Mouse (Mus musculus): ENCODE results near the gene Syngr4. TPM values are rescaled to one million over a fixed set of nuclear protein-coding genes. Genes with fewer than 3 reads are reported as not detected.
"Not testable (repeated sequence)": the region's sequence is repeated elsewhere in the genome, so short reads cannot be mapped to it uniquely, and the experiment has no call there.

The Syngr4 gene
- total and polyA plus RNA-seq, 3 experiments, result not detected

GRCm38 (mm10) chr7:45898125-45898524 is 1.6 kb upstream of the Syngr4 start:
- H3K27ac ChIP-seq (ENCODE audit: insufficient read depth, low read depth); DNase-seq (ENCODE audit: extremely low read depth); H3K79me2 ChIP-seq (replicated peaks; ENCODE audit: control insufficient read depth, extremely low read depth, insufficient read depth, poor library complexity, severe bottlenecking); dilution Hi-C loops (cut with MboI; ENCODE audit: extremely low pct_ligation_motif_present, extremely low pct_unique_long_range_greater_than_20kb, low sequenced_read_pairs); H3K36me3 ChIP-seq (replicated peaks in 1 of 2; ENCODE audit: control insufficient read depth in 1 of 2, insufficient read depth in 1 of 2, low read length in 1 of 2); H3K9me3 ChIP-seq (replicated peaks; ENCODE audit: low read length); in situ Hi-C loops (cut with MboI; ENCODE audit: low pct_ligation_motif_present, low pct_unique_long_range_greater_than_20kb, low sequenced_read_pairs); H3K27me3 ChIP-seq (replicated peaks): not testable (repeated sequence)
- TF ChIP-seq CTCF (conservative IDR thresholded peaks at IDR 0.05 in 1 of 2, IDR thresholded peaks at IDR 0.05 in 1 of 2; ENCODE audit: low read depth in 2 of 2, low read length in 2 of 2), result peak; percentile 19 to 39; a peak in 2 of 4 replicates
- H3K4me3 ChIP-seq (replicated peaks in 1 of 3; ENCODE audit: low read depth in 2 of 3, low read length in 2 of 3, poor library complexity in 1 of 3), result peak overlapping the region in 1 of 3 experiments; percentile 63
- H3K9ac ChIP-seq (ENCODE audit: insufficient read depth, low read depth), result peak overlapping the region; percentile 79; the same call in 1 of the 2 replicates
- peak overlapping the region; percentile 68 for H3K4me2 ChIP-seq (ENCODE audit: insufficient read depth, low read depth, poor library complexity, severe bottlenecking)
- H3K4me1 ChIP-seq (ENCODE audit: control insufficient read depth in 1 of 2, insufficient read depth in 2 of 2), result peaks cover 0 to 19% of the 10 kb centered on the region in 2 experiments; a peak in 3 of 4 replicates

GRCm38 (mm10) chr7:45897258-45897757 is 794 bp upstream of the Syngr4 start:
- DNase-seq (ENCODE audit: extremely low read depth), result peak; percentile 82
- dilution Hi-C loops (cut with MboI; ENCODE audit: extremely low pct_ligation_motif_present, extremely low pct_unique_long_range_greater_than_20kb, low sequenced_read_pairs), result no loop called here
- H3K36me3 ChIP-seq (replicated peaks in 1 of 2; ENCODE audit: control insufficient read depth in 1 of 2, insufficient read depth in 1 of 2, low read length in 1 of 2), result peaks cover 0 to 7% of the 10 kb centered on the region in 2 experiments
- TF ChIP-seq NELFE (IDR thresholded peaks at IDR 0.05; ENCODE audit: low read depth, low read length), result 0 out of 2 replicates have a peak, but pooled peaks have one; percentile 9
- no peak for TF ChIP-seq MAFK (IDR thresholded peaks at IDR 0.05; ENCODE audit: insufficient replicate concordance, low read length)
- 0 out of 2 replicates have a peak, but pooled peaks have one; percentile 7 for TF ChIP-seq IRF4 (IDR thresholded peaks at IDR 0.05; ENCODE audit: low read depth, low read length)
- peak; percentile 52; the same call in 1 of the 2 replicates for TF ChIP-seq HCFC1 (IDR thresholded peaks at IDR 0.05; ENCODE audit: low read depth, low read length)
- 0 out of 2 replicates have a peak, but pooled peaks have one; percentile 8 for TF ChIP-seq MEF2A (IDR thresholded peaks at IDR 0.05; ENCODE audit: borderline replicate concordance, low read depth, low read length)
- TF ChIP-seq POLR2A (IDR thresholded peaks at IDR 0.05; ENCODE audit: low read depth, low read length), result peak; percentile 49; the same call in 1 of the 2 replicates
- TF ChIP-seq KAT2A (IDR thresholded peaks at IDR 0.05; ENCODE audit: insufficient replicate concordance, low read length), result no peak
- no peak for TF ChIP-seq RCOR1 (conservative IDR thresholded peaks at IDR 0.05; ENCODE audit: low read depth, low read length)
- no peak for TF ChIP-seq ELF1 (IDR thresholded peaks at IDR 0.05; ENCODE audit: low read depth, low read length)
- peak; percentile 4; the same call in 1 of the 2 replicates for TF ChIP-seq TBP (conservative IDR thresholded peaks at IDR 0.05; ENCODE audit: low read depth, low read length)
- no peak for TF ChIP-seq CHD1 (IDR thresholded peaks at IDR 0.05; ENCODE audit: low read depth, low read length)
- peak; percentile 42; the same call in 1 of the 2 replicates for TF ChIP-seq BHLHE40 (IDR thresholded peaks at IDR 0.05; ENCODE audit: low read depth, low read length)
- TF ChIP-seq TCF12 (IDR thresholded peaks at IDR 0.05; ENCODE audit: low read depth, low read length), result peak; percentile 20; the same call in 1 of the 2 replicates
- TF ChIP-seq UBTF (IDR thresholded peaks at IDR 0.05; ENCODE audit: low read depth, low read length), result no peak
- no peak for TF ChIP-seq ETS1 (conservative IDR thresholded peaks at IDR 0.05; ENCODE audit: low read depth, low read length)
- TF ChIP-seq MYC (IDR thresholded peaks at IDR 0.05; ENCODE audit: low read depth, low read length), result no peak
- no peak for TF ChIP-seq ZC3H11A (IDR thresholded peaks at IDR 0.05; ENCODE audit: low read depth, low read length)
- 0 out of 2 replicates have a peak, but pooled peaks have one; percentile 29 for TF ChIP-seq MAZ (IDR thresholded peaks at IDR 0.05; ENCODE audit: low read depth, low read length)
- TF ChIP-seq MAX (IDR thresholded peaks at IDR 0.05; ENCODE audit: low read length), result no peak; the same call in 1 of the 2 replicates
- TF ChIP-seq ZMIZ1 (IDR thresholded peaks at IDR 0.05; ENCODE audit: low read depth, low read length), result peak; percentile 57; the same call in 1 of the 2 replicates
- peak; percentile 54; the same call in 1 of the 2 replicates for TF ChIP-seq MXI1 (IDR thresholded peaks at IDR 0.05; ENCODE audit: low read depth, low read length)
- TF ChIP-seq GABPA (IDR thresholded peaks at IDR 0.05; ENCODE audit: insufficient replicate concordance, low read depth, low read length), result no peak
- TF ChIP-seq PAX5 (IDR thresholded peaks at IDR 0.05; ENCODE audit: low read length), result no peak
- peak; percentile 57; the same call in 1 of the 2 replicates for TF ChIP-seq SIN3A (IDR thresholded peaks at IDR 0.05; ENCODE audit: low read length)
- no peak for TF ChIP-seq ZKSCAN1 (IDR thresholded peaks at IDR 0.05; ENCODE audit: borderline replicate concordance, low read depth, low read length)
- TF ChIP-seq NRF1 (IDR thresholded peaks at IDR 0.05; ENCODE audit: low read depth, low read length), result no peak
- no peak for TF ChIP-seq ZNF384 (IDR thresholded peaks at IDR 0.05; ENCODE audit: low read depth, low read length)
- TF ChIP-seq USF2 (conservative IDR thresholded peaks at IDR 0.05; ENCODE audit: low read depth, low read length), result no peak
- TF ChIP-seq JUND (conservative IDR thresholded peaks at IDR 0.05; ENCODE audit: low read depth, low read length), result no peak
- no peak for TF ChIP-seq EP300 (IDR thresholded peaks at IDR 0.05; ENCODE audit: low read length)
- TF ChIP-seq CTCF (conservative IDR thresholded peaks at IDR 0.05 in 1 of 2, IDR thresholded peaks at IDR 0.05 in 1 of 2; ENCODE audit: low read depth in 2 of 2, low read length in 2 of 2), result no peak

More at GRCm38 (mm10) chr7:45897258-45897757, 794 bp upstream of the Syngr4 start:
- Histone ChIP-seq H3K27ac (ENCODE audit: insufficient read depth, low read depth) (peak overlapping the region; percentile 59), H3K9me3 (replicated peaks; ENCODE audit: low read length) (no peaks in the 10 kb centered on the region), H3K4me3 (replicated peaks in 1 of 3; ENCODE audit: low read depth in 2 of 3, low read length in 2 of 3, poor library complexity in 1 of 3) (peak overlapping the region; percentile 63 to 80 (median 77)), H3K27me3 (replicated peaks) (no peaks in the 10 kb centered on the region), H3K4me2 (ENCODE audit: insufficient read depth, low read depth, poor library complexity, severe bottlenecking) (peak overlapping the region; percentile 68), H3K79me2 (replicated peaks; ENCODE audit: control insufficient read depth, extremely low read depth, insufficient read depth, poor library complexity, severe bottlenecking) (no peaks in the 10 kb centered on the region), H3K9ac (ENCODE audit: insufficient read depth, low read depth) (peak overlapping the region; percentile 79), H3K4me1 (ENCODE audit: control insufficient read depth in 1 of 2, insufficient read depth in 2 of 2) (peaks cover 3 to 27% of the 10 kb centered on the region in 2 experiments; a peak in 3 of 4 replicates)
- in situ Hi-C loops (cut with MboI; ENCODE audit: low pct_ligation_motif_present, low pct_unique_long_range_greater_than_20kb, low sequenced_read_pairs), result no loop called here

Data from CH12.LX (cell line).